Mouse (Mus musculus) monocyte, adult 2 months (primary cell): ENCODE data around the gene Ints6.

Experiments
- DNase-seq, 2 experiments: peaks; one replicate each; pipeline ENCODE4 v3.0.0; 2022; ENCODE audit warnings: low spot score in 2 of 2, low read depth in 1 of 2

The Ints6 gene

DNA sequence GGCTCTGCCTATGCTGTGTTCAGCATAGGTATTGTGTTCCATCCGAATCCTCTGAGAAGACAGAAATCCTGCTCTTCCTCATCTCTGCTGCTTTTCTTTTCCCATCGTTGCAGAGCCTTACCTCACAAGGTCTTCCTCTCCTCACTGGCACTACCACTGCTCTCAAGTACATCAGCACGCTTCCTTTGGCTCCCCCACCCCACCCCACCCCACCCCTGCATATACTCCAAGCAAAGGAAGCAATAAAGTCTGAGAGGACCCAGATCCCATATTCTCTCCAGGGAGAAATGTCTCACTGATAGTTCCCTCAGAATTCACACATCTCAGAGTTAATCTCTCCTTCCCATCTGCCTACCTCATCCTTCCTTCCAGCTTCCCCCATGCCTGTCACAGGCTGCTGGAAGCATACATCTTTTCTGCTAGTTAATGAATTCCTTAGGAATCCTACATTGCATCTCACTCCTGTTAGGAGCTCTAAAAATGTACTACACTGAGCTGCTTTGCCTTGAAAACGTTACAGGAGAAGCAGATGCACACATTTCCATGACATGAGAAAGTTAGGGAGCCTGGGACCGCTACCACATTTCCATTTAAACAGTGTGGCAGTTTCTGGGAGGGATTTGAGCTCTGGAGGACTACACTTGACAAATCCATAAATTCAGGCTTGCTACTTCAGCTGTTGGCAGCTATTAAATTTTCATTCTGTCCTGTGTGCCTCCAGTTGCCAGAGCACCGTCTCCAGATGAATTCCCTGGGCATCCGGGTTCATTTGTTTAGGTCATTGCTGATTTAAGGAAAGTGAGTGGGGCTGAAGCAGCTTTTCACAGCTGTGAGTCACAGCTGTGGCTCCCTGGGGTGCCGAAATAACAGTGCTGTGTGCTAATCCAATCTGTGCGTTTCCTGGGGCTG lies 123.3 kb downstream of the Ints6 start:
- DNase-seq = no peak

DNA sequence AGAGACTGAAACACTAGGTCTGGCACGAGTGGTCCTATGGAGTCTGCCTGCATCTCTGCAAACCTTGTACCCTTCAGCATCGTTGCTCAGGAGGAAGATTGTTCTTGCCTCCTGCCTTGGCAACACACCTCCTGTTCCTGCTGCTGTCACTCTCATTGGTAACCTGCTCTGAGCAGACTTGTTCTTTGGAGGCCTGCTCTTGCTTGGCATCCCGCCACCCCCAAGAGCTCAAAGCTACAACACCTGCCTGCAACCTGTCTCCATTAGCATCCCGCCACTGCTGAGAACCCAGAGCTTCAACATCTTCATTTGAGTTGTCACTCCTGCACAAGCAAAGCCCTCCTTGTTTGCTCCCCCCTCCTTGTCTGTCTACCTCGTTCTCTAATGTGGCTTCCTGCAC lies 133.0 kb downstream of the Ints6 start:
- DNase-seq = no peak
